Mouse (Mus musculus) lung, embryonic 14.5 days (tissue): Measurements from ENCODE around the gene Dmbx1. TPM values are rescaled to one million over a fixed set of nuclear protein-coding genes. Genes with fewer than 3 reads are reported as not detected.

Experiments used
- ATAC-seq: fragments of 200-750 bp; cut with Nextera tagmentation; 2 replicates; pipeline ENCODE4 v1.8.0; 2017; ENCODE audit warnings: mild to moderate bottlenecking, moderate TSS enrichment, moderate library complexity; ENCODE audit not compliant: insufficient read depth
- DNase-seq: peaks from one replicate; pipeline ENCODE4 v3.0.0-alpha.2; 2015
- H3K27ac ChIP-seq: fragments of 300-500 bp; sonication (generic); 2 replicates; pipeline ENCODE4 v1.5.1; 2014; ENCODE audit warnings: low read depth, mild to moderate bottlenecking, moderate library complexity
- H3K27me3 ChIP-seq: fragments of 300-500 bp; sonication (generic); 2 replicates; pipeline ENCODE4 v1.6.1; 2014; ENCODE audit warnings: low read length, control low read depth; ENCODE audit not compliant: insufficient read depth
- H3K36me3 ChIP-seq: fragments of 300-500 bp; sonication (generic); 2 replicates; pipeline ENCODE4 v1.6.1; 2014; ENCODE audit warnings: control low read depth; ENCODE audit not compliant: insufficient read depth
- H3K4me1 ChIP-seq: fragments of 300-500 bp; sonication (generic); 2 replicates; pipeline ENCODE4 v1.6.1; 2014; ENCODE audit warnings: antibody characterized with exemption, control low read depth; ENCODE audit not compliant: insufficient read depth
- H3K4me2 ChIP-seq: fragments of 300-500 bp; sonication (generic); 2 replicates; pipeline ENCODE4 v1.6.1; 2014; ENCODE audit warnings: mild to moderate bottlenecking
- H3K4me3 ChIP-seq: fragments of 300-500 bp; sonication (generic); 2 replicates; pipeline ENCODE4 v1.5.1; 2014; ENCODE audit warnings: low read depth, low read length
- H3K9ac ChIP-seq: fragments of 300-500 bp; sonication (generic); 2 replicates; pipeline ENCODE4 v1.6.1; 2014
- H3K9me3 ChIP-seq: fragments of 300-500 bp; sonication (generic); 2 replicates; pipeline ENCODE4 v1.6.1; 2016; ENCODE audit warnings: low read depth, low read length, control low read depth
- CTCF ChIP-seq: IDR thresholded peaks from 2 replicates; pipeline ENCODE4 v1.5.1; 2016; ENCODE audit warnings: antibody characterized with exemption, low read depth
- WGBS: fragments of 180-500 bp; shearing (Covaris S2); extraction: QIAGEN DNeasy Blood & Tissue Kit; methylation state at CpG from one replicate; pipeline ENCODE4 v1.1.7; 2014; 5-methylcytosine and 5-hydroxymethylcytosine counted together
- polyA plus RNA-seq: library from polyadenylated mRNA; unstranded; fragments of >200 nt; fragmentation: Nextera tagmentation; extraction: Ambion mirVana; gene quantifications from 2 replicates; pipeline ENCODE4 v1.2.1, GENCODE M21; 2014

Gene Dmbx1
- polyA plus RNA-seq, 1 experiment from 2014 or later, result not detected

GRCm38 (mm10) chr4:115940681-115941080 is 955 bp upstream of the Dmbx1 start:
- WGBS, result 7% methylated on average over 3 of the region's 3 CpGs
- ATAC-seq (no peak), DNase-seq (no peak)
- Histone ChIP-seq H3K36me3 (no peaks in the 10 kb centered on the region), H3K4me2 (no peak overlapping the region), H3K9me3 (no peaks in the 10 kb centered on the region), H3K4me1 (no peaks in the 10 kb centered on the region), H3K4me3 (no peak overlapping the region), H3K9ac (no peak overlapping the region), H3K27me3 (peaks cover 100% of the 10 kb centered on the region), H3K27ac (no peak overlapping the region)
- no peak for TF ChIP-seq CTCF

- Histone ChIP-seq H3K27ac (no peak overlapping the region), H3K9ac (no peak overlapping the region), H3K4me1 (no peaks in the 10 kb centered on the region), H3K27me3 (peaks cover 100% of the 10 kb centered on the region), H3K4me2 (peak overlapping the region; percentile 63; the same call in 1 of the 2 replicates), H3K9me3 (no peaks in the 10 kb centered on the region), H3K36me3 (no peaks in the 10 kb centered on the region), H3K4me3 (peak overlapping the region; percentile 33)
- no peak for ATAC-seq
- no peak for TF ChIP-seq CTCF
- DNase-seq, result peak; percentile 59
- under 1% methylated on average over 37 of the region's 37 CpGs for WGBS
Observed at GRCm38 (mm10) chr4:115938276-115939160, 1.2 kb downstream of the Dmbx1 start.

GRCm38 (mm10) chr4:115937061-115937976 is 2.4 kb downstream of the Dmbx1 start:
- H3K27me3 ChIP-seq, result peaks cover 100% of the 10 kb centered on the region
- no peak overlapping the region for H3K9ac ChIP-seq
- no peak for TF ChIP-seq CTCF
- 6% methylated on average over 19 of the region's 19 CpGs for WGBS
- no peaks in the 10 kb centered on the region for H3K4me1 ChIP-seq
- H3K4me3 ChIP-seq, result no peak overlapping the region
- H3K4me2 ChIP-seq, result no peak overlapping the region
- no peak for DNase-seq
- H3K9me3 ChIP-seq, result no peaks in the 10 kb centered on the region
- no peak overlapping the region for H3K27ac ChIP-seq
- no peak for ATAC-seq
- no peaks in the 10 kb centered on the region for H3K36me3 ChIP-seq

DNA sequence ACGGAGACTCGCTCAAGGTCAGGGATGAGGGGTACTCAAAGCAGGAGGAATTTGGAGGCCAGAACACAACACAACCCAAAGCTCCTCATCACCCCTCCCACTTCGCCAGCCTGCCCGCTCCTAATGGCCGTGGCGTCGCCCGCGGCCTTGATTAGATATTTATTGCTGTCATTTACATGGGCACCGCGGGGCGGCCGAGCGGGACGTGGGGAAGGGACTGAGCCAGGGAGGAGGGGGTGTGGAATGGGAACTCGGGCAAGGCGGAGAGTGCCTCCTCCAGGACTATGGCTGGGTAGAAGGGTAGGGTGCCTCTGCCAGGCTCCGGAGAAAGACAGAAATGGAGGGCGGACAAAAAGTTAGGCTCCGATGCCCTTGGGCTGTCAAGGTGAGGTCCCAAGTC is 3.1 kb downstream of the Dmbx1 start:
- WGBS, result under 1% methylated on average over 20 of the region's 20 CpGs
- no peak for ATAC-seq

GRCm38 (mm10) chr4:115935835-115936581 is 3.7 kb downstream of the Dmbx1 start:
- Histone ChIP-seq H3K9me3 (no peaks in the 10 kb centered on the region), H3K27ac (no peak overlapping the region), H3K4me1 (no peaks in the 10 kb centered on the region), H3K27me3 (peaks cover 100% of the 10 kb centered on the region), H3K4me2 (0 out of 2 replicates have a peak overlapping the region, but pooled peaks have one; percentile 12), H3K4me3 (peak overlapping the region; percentile 4; the same call in 1 of the 2 replicates), H3K36me3 (no peaks in the 10 kb centered on the region), H3K9ac (no peak overlapping the region)
- no peak for TF ChIP-seq CTCF
- whole genome bisulfite sequencing, result under 1% methylated on average over 36 of the region's 36 CpGs
- no peak for ATAC-seq
- peak; percentile 23 for DNase-seq

More for the DNA sequence above, 3.1 kb downstream of the Dmbx1 start:
- TF ChIP-seq CTCF, result no peak
- Histone ChIP-seq H3K4me3 (0 out of 2 replicates have a peak overlapping the region, but pooled peaks have one; percentile 4), H3K4me1 (no peaks in the 10 kb centered on the region), H3K9ac (no peak overlapping the region), H3K4me2 (no peak overlapping the region), H3K27ac (no peak overlapping the region), H3K27me3 (peaks cover 100% of the 10 kb centered on the region), H3K36me3 (no peaks in the 10 kb centered on the region), H3K9me3 (no peaks in the 10 kb centered on the region)
- no peak for DNase-seq

- H3K4me3 ChIP-seq, result no peak overlapping the region
- WGBS, result 32% methylated on average over 13 of the region's 13 CpGs
- DNase-seq, result no peak
- ATAC-seq, result no peak
- no peak overlapping the region for H3K27ac ChIP-seq
- no peak overlapping the region for H3K4me2 ChIP-seq
- no peak overlapping the region for H3K9ac ChIP-seq
- H3K36me3 ChIP-seq, result no peaks in the 10 kb centered on the region
- H3K27me3 ChIP-seq, result peaks cover 85% of the 10 kb centered on the region
- TF ChIP-seq CTCF, result no peak
- no peaks in the 10 kb centered on the region for H3K9me3 ChIP-seq
- H3K4me1 ChIP-seq, result no peaks in the 10 kb centered on the region
Observed at GRCm38 (mm10) chr4:115931556-115932088, 8.1 kb downstream of the Dmbx1 start.
